Mouse (Mus musculus): ENCODE data around the gene Dnmt3l. TPM values are rescaled to one million over a fixed set of nuclear protein-coding genes. Genes with fewer than 3 reads are reported as not detected.
"Not testable (repeated sequence)": the region's sequence is repeated elsewhere in the genome, so short reads cannot be mapped to it uniquely, and the experiment has no call there.

Dnmt3l gene
- polyA plus RNA-seq, 1 experiment from 2014 or later: not detected

- not testable (repeated sequence) for DNase-seq (ENCODE audit: low spot score); H3K27ac ChIP-seq (ENCODE audit: low read depth, low read length); H3K4me3 ChIP-seq (ENCODE audit: low read depth, low read length); H3K9ac ChIP-seq (ENCODE audit: low read length); ATAC-seq; H3K4me1 ChIP-seq (ENCODE audit: control insufficient read depth, insufficient read depth, low read length); H3K27me3 ChIP-seq (replicated peaks; ENCODE audit: control insufficient read depth, insufficient read depth, low read length); H3K4me2 ChIP-seq (ENCODE audit: low read length); H3K36me3 ChIP-seq (ENCODE audit: control insufficient read depth, insufficient read depth, low read length); H3K9me3 ChIP-seq (replicated peaks; ENCODE audit: control insufficient read depth, low read length)
Observed at GRCm38 (mm10) chr10:78099860-78100259, 58.1 kb downstream of the Dnmt3l start.

GRCm38 (mm10) chr10:78100989-78101780, 59.4 kb downstream of the Dnmt3l start:
- peak overlapping the region; percentile 33 for H3K4me2 ChIP-seq (ENCODE audit: low read length)
- peak; percentile 77 for ATAC-seq
- 35% methylated on average over 16 of the region's 16 CpGs for WGBS
- H3K27me3 ChIP-seq (replicated peaks; ENCODE audit: control insufficient read depth, insufficient read depth, low read length): no peaks in the 10 kb centered on the region
- H3K36me3 ChIP-seq (ENCODE audit: control insufficient read depth, insufficient read depth, low read length): no peaks in the 10 kb centered on the region
- H3K4me1 ChIP-seq (ENCODE audit: control insufficient read depth, insufficient read depth, low read length): no peaks in the 10 kb centered on the region
- no peak overlapping the region for H3K4me3 ChIP-seq (ENCODE audit: low read depth, low read length)
- H3K27ac ChIP-seq (ENCODE audit: low read depth, low read length): no peak overlapping the region
- peak; percentile 42 for DNase-seq (ENCODE audit: low spot score)
- H3K9ac ChIP-seq (ENCODE audit: low read length): no peak overlapping the region
- H3K9me3 ChIP-seq (replicated peaks; ENCODE audit: control insufficient read depth, low read length): no peaks in the 10 kb centered on the region

- Histone ChIP-seq H3K27ac (ENCODE audit: low read depth, low read length) (peak overlapping the region; percentile 54; the same call in 1 of the 2 replicates), H3K4me3 (ENCODE audit: low read depth, low read length) (no peak overlapping the region), H3K27me3 (replicated peaks; ENCODE audit: control insufficient read depth, insufficient read depth, low read length) (no peaks in the 10 kb centered on the region), H3K9ac (ENCODE audit: low read length) (no peak overlapping the region), H3K36me3 (ENCODE audit: control insufficient read depth, insufficient read depth, low read length) (no peaks in the 10 kb centered on the region), H3K9me3 (replicated peaks; ENCODE audit: control insufficient read depth, low read length) (no peaks in the 10 kb centered on the region), H3K4me2 (ENCODE audit: low read length) (no peak overlapping the region), H3K4me1 (ENCODE audit: control insufficient read depth, insufficient read depth, low read length) (no peaks in the 10 kb centered on the region)
- WGBS: 78% methylated on average over 11 of the region's 11 CpGs
- DNase-seq (ENCODE audit: low spot score): peak; percentile 72
- ATAC-seq: peak; percentile 65; the same call in 1 of the 2 replicates
Observed at GRCm38 (mm10) chr10:78104555-78105490, 63.1 kb downstream of the Dnmt3l start.

- Histone ChIP-seq H3K9ac (ENCODE audit: low read length) (no peak overlapping the region), H3K36me3 (ENCODE audit: control insufficient read depth, insufficient read depth, low read length) (no peaks in the 10 kb centered on the region), H3K9me3 (replicated peaks; ENCODE audit: control insufficient read depth, low read length) (no peaks in the 10 kb centered on the region), H3K4me1 (ENCODE audit: control insufficient read depth, insufficient read depth, low read length) (no peaks in the 10 kb centered on the region), H3K4me3 (ENCODE audit: low read depth, low read length) (no peak overlapping the region), H3K27ac (ENCODE audit: low read depth, low read length) (peak overlapping the region; percentile 27; the same call in 1 of the 2 replicates), H3K4me2 (ENCODE audit: low read length) (no peak overlapping the region), H3K27me3 (replicated peaks; ENCODE audit: control insufficient read depth, insufficient read depth, low read length) (no peaks in the 10 kb centered on the region)
- DNase-seq (ENCODE audit: low spot score) (no peak), ATAC-seq (no peak; the same call in 1 of the 2 replicates)
- WGBS: 74% methylated on average over 12 of the region's 12 CpGs
Observed at GRCm38 (mm10) chr10:78105548-78105947, 63.8 kb downstream of the Dnmt3l start.

Other genes with a start within 250 kb of the Dnmt3l start
- gene Gm9639, start 246.9 kb upstream of the Dnmt3l start, polyA plus RNA-seq (2014; fragmentation: Nextera tagmentation; extraction: Ambion mirVana): not detected in 2 replicates
- gene Gm19668, start 242.8 kb upstream of the Dnmt3l start, polyA plus RNA-seq (2014; fragmentation: Nextera tagmentation; extraction: Ambion mirVana): not detected in 2 replicates
- not detected in 2 replicates for gene Gm9507, start 230.1 kb upstream of the Dnmt3l start, polyA plus RNA-seq (2014; fragmentation: Nextera tagmentation; extraction: Ambion mirVana)
- gene Gm2696, start 227.3 kb upstream of the Dnmt3l start, polyA plus RNA-seq (2014; fragmentation: Nextera tagmentation; extraction: Ambion mirVana): not detected in 2 replicates
- gene Krtap10-4, start 214.9 kb upstream of the Dnmt3l start, polyA plus RNA-seq (2014; fragmentation: Nextera tagmentation; extraction: Ambion mirVana): not detected in 2 replicates
- gene Krtap10-10, start 206.0 kb upstream of the Dnmt3l start, polyA plus RNA-seq (2014; fragmentation: Nextera tagmentation; extraction: Ambion mirVana): not detected in 2 replicates
- not detected in 2 replicates for gene Gm36176, start 195.1 kb upstream of the Dnmt3l start, polyA plus RNA-seq (2014; fragmentation: Nextera tagmentation; extraction: Ambion mirVana)
- gene Gm10318, start 189.1 kb upstream of the Dnmt3l start, polyA plus RNA-seq (2014; fragmentation: Nextera tagmentation; extraction: Ambion mirVana): not detected in 2 replicates
- gene Gm3285, start 180.0 kb upstream of the Dnmt3l start, polyA plus RNA-seq (2014; fragmentation: Nextera tagmentation; extraction: Ambion mirVana): not detected in 2 replicates
- gene Lrrc3, start 139.4 kb upstream of the Dnmt3l start, polyA plus RNA-seq (2014; fragmentation: Nextera tagmentation; extraction: Ambion mirVana): 6.4 and 8.4 TPM in 2 replicates
- 1.4 and 2.8 TPM in 2 replicates for gene Trpm2, start 71.4 kb upstream of the Dnmt3l start, polyA plus RNA-seq (2014; fragmentation: Nextera tagmentation; extraction: Ambion mirVana)
- gene 1810043G02Rik, start 63.4 kb upstream of the Dnmt3l start, polyA plus RNA-seq (2014; fragmentation: Nextera tagmentation; extraction: Ambion mirVana): 31.0 and 35.0 TPM in 2 replicates
- gene Pfkl, start 31.9 kb upstream of the Dnmt3l start, polyA plus RNA-seq (2014; fragmentation: Nextera tagmentation; extraction: Ambion mirVana): 77.0 and 91.6 TPM in 2 replicates
- gene Aire, start 1.7 kb downstream of the Dnmt3l start, polyA plus RNA-seq (2014; fragmentation: Nextera tagmentation; extraction: Ambion mirVana): 0.07 and 0.14 TPM in 2 replicates
- gene Icosl, start 27.4 kb downstream of the Dnmt3l start, polyA plus RNA-seq (2014; fragmentation: Nextera tagmentation; extraction: Ambion mirVana): 0.47 and 0.60 TPM in 2 replicates
- 25.0 and 33.0 TPM in 2 replicates for gene D10Jhu81e, start 127.8 kb downstream of the Dnmt3l start, polyA plus RNA-seq (2014; fragmentation: Nextera tagmentation; extraction: Ambion mirVana)
- gene Pwp2, start 143.2 kb downstream of the Dnmt3l start, polyA plus RNA-seq (2014; fragmentation: Nextera tagmentation; extraction: Ambion mirVana): 16.4 and 17.8 TPM in 2 replicates
- 19.9 and 22.5 TPM in 2 replicates for gene Trappc10, start 202.7 kb downstream of the Dnmt3l start, polyA plus RNA-seq (2014; fragmentation: Nextera tagmentation; extraction: Ambion mirVana)